Mouse (Mus musculus) hindbrain, embryonic 11.5 days (tissue): ENCODE results near the gene Gstm7. TPM values are rescaled to one million over a fixed set of nuclear protein-coding genes. Genes with fewer than 3 reads are reported as not detected.

Experiments
- ATAC-seq: fragments of 200-750 bp; cut with Nextera tagmentation; 2 replicates; pipeline ENCODE4 v1.8.0; 2017; ENCODE audit warnings: mild to moderate bottlenecking, moderate TSS enrichment, moderate library complexity; ENCODE audit not compliant: low FRiP score
- DNase-seq: peaks from one replicate; pipeline ENCODE4 v3.0.0-alpha.2; 2015; ENCODE audit warnings: low spot score
- H3K27ac ChIP-seq: fragments of 300-500 bp; sonication (generic); 2 replicates; pipeline ENCODE4 v1.5.1; 2014; ENCODE audit warnings: mild to moderate bottlenecking, low read depth, low read length
- H3K27me3 ChIP-seq: fragments of 300-500 bp; sonication (generic); 2 replicates; pipeline ENCODE4 v1.6.1; 2014; ENCODE audit warnings: mild to moderate bottlenecking, low read length, moderate library complexity, mixed read lengths; ENCODE audit not compliant: control insufficient read depth, insufficient read depth
- H3K36me3 ChIP-seq: fragments of 300-500 bp; sonication (generic); 2 replicates; pipeline ENCODE4 v1.6.1; 2014; ENCODE audit warnings: mild to moderate bottlenecking, low read length, moderate library complexity, mixed read lengths; ENCODE audit not compliant: control insufficient read depth, insufficient read depth
- H3K4me1 ChIP-seq: fragments of 300-500 bp; sonication (generic); replicated peaks from 2 replicates; pipeline ENCODE4 v1.6.1; 2014; ENCODE audit warnings: low read length, mixed read lengths; ENCODE audit not compliant: control insufficient read depth, insufficient read depth
- H3K4me2 ChIP-seq: fragments of 300-500 bp; sonication (generic); replicated peaks from 2 replicates; pipeline ENCODE4 v1.6.1; 2014; ENCODE audit warnings: mild to moderate bottlenecking, low read depth, low read length
- H3K4me3 ChIP-seq: fragments of 300-500 bp; sonication (generic); 2 replicates; pipeline ENCODE4 v1.5.1; 2014; ENCODE audit warnings: low read depth, low read length
- H3K9ac ChIP-seq: fragments of 300-500 bp; sonication (generic); 2 replicates; pipeline ENCODE4 v1.6.1; 2014; ENCODE audit warnings: low read depth, low read length
- H3K9me3 ChIP-seq: fragments of 300-500 bp; sonication (generic); 2 replicates; pipeline ENCODE4 v1.6.1; 2016; ENCODE audit warnings: low read length; ENCODE audit not compliant: control insufficient read depth
- WGBS: fragments of 180-500 bp; shearing (Covaris S2); extraction: QIAGEN DNeasy Blood & Tissue Kit; methylation state at CpG from one replicate; pipeline ENCODE4 v1.1.7; 2014; 5-methylcytosine and 5-hydroxymethylcytosine counted together
- polyA plus RNA-seq: library from polyadenylated mRNA; unstranded; fragments of >200 nt; fragmentation: Nextera tagmentation; extraction: Ambion mirVana; gene quantifications from 2 replicates; pipeline ENCODE4 v1.2.1, GENCODE M21; 2014

Gene Gstm7
- polyA plus RNA-seq, 1 experiment from 2014 or later = 64.9 TPM

DNA sequence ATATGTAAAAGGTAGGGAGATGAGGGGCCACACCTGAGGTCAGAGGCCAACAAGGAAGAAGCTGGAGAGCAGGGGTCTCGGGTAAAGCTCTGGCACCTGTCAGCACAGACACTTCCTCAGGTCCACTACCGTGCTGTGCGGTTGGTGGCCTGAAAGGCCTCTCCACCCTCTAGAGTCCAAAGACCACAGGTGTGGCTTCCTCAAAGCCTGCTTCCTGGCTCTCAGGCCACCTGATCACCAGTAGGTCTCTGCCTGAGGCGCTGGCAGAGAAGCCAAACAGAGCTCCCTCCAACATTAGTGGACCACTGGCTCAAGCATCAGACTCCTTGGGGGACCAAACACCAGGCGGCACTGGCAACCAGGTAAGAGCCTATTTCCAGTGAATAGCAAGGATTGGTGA is 54.6 kb downstream of the Gstm7 start, which contains the start of gene Eps8l3:
Gene Eps8l3, plus strand, starts transcription at position 225 of the 400 bp plus-strand sequence.
- H3K9ac ChIP-seq = no peak within 1 kb of the TSS
- H3K27ac ChIP-seq = no peak within 1 kb of the TSS
- no peaks in the 10 kb centered on the region for H3K36me3 ChIP-seq
- H3K4me1 ChIP-seq = no peaks in the 10 kb centered on the region
- ATAC-seq = no peak
- 85% methylated on average over 5 of the region's 5 CpGs for WGBS
- H3K4me3 ChIP-seq = no peak within 1 kb of the TSS
- H3K4me2 ChIP-seq = no peak within 1 kb of the TSS
- no peaks in the 10 kb centered on the region for H3K27me3 ChIP-seq
- no peak for DNase-seq
- H3K9me3 ChIP-seq = no peaks in the 10 kb centered on the region

Other genes starting within 250 kb of the Gstm7 start
- 117 and 123 TPM in 2 replicates for gene Ahcyl1, start 235.3 kb downstream of the Gstm7 start, polyA plus RNA-seq
- 5.3 and 6.0 TPM in 2 replicates for gene Csf1, start 171.3 kb downstream of the Gstm7 start, polyA plus RNA-seq
- gene Eps8l3, start 54.6 kb downstream of the Gstm7 start, polyA plus RNA-seq = not detected in 2 replicates
- gene Gstm5, start 36.0 kb downstream of the Gstm7 start, polyA plus RNA-seq = 236 and 261 TPM in 2 replicates
- gene Gstm6, start 11.9 kb upstream of the Gstm7 start, polyA plus RNA-seq = 6.6 and 7.6 TPM in 2 replicates
- gene Gstm3, start 37.5 kb upstream of the Gstm7 start, polyA plus RNA-seq = not detected in 2 replicates
- 23.1 and 23.2 TPM in 2 replicates for gene Gstm2, start 54.6 kb upstream of the Gstm7 start, polyA plus RNA-seq
- gene Gstm1, start 86.2 kb upstream of the Gstm7 start, polyA plus RNA-seq = 32.5 and 34.4 TPM in 2 replicates
- gene Gstm4, start 113.1 kb upstream of the Gstm7 start, polyA plus RNA-seq = 11.4 and 12.9 TPM in 2 replicates
- gene Ampd2, start 154.8 kb upstream of the Gstm7 start, polyA plus RNA-seq = 32.1 and 32.6 TPM in 2 replicates
- 0.62 and 0.89 TPM in 2 replicates for gene Gnat2, start 161.0 kb upstream of the Gstm7 start, polyA plus RNA-seq
- gene Gnai3, start 214.3 kb upstream of the Gstm7 start, polyA plus RNA-seq = 199 and 224 TPM in 2 replicates
- gene Gpr61, start 223.1 kb upstream of the Gstm7 start, polyA plus RNA-seq = 0.34 and 0.57 TPM in 2 replicates